Mouse (Mus musculus) retina, postnatal 7 days (tissue): Measurements from ENCODE around the gene Mreg.

ENCODE experiments used
- DNase-seq: peaks from one replicate; pipeline ENCODE4 v3.0.0-alpha.2; 2012; ENCODE audit warnings: low read depth, low spot score

The Mreg gene

GRCm38 (mm10) chr1:72123434-72124297 is 88.4 kb downstream of the Mreg start:
- DNase-seq, result peak; percentile 74

GRCm38 (mm10) chr1:72121608-72122185 is 90.4 kb downstream of the Mreg start:
- DNase-seq, result no peak

GRCm38 (mm10) chr1:72119981-72120380 is 92.1 kb downstream of the Mreg start:
- DNase-seq, result no peak

GRCm38 (mm10) chr1:72114206-72114605 is 97.9 kb downstream of the Mreg start:
- DNase-seq, result no peak
